Mouse (Mus musculus) heart, adult 11 months (tissue): Measurements from ENCODE around the gene Spns2.
A peak's percentile ranks its signal among the peaks of the same experiment; 100 is the strongest.
"Not testable (repeated sequence)": the region's sequence is repeated elsewhere in the genome, so short reads cannot be mapped to it uniquely, and the experiment has no call there.

Experiments
- DNase-seq: peaks from one replicate; pipeline ENCODE4 v3.0.0; 2022

Gene Spns2

GRCm38 (mm10) chr11:72434963-72435693 is 54.6 kb downstream of the Spns2 start, which contains the start of gene Ggt6:
TSS of gene Ggt6 (plus strand) at chr11:72435526.
- DNase-seq, result peak; percentile 94

- DNase-seq, result not testable (repeated sequence)
These were observed 59.2 kb downstream of the Spns2 start for GRCm38 (mm10) chr11:72430311-72431068.

GRCm38 (mm10) chr11:72429288-72429690 is 60.4 kb downstream of the Spns2 start:
- peak; percentile 97 for DNase-seq

- DNase-seq, result peak; percentile 98
These were observed 61.0 kb downstream of the Spns2 start for GRCm38 (mm10) chr11:72428694-72429093.

GRCm38 (mm10) chr11:72426884-72427283 is 62.8 kb downstream of the Spns2 start:
- no peak for DNase-seq

GRCm38 (mm10) chr11:72425201-72425600 is 64.5 kb downstream of the Spns2 start:
- DNase-seq, result no peak

- DNase-seq, result no peak
These were observed 66.0 kb downstream of the Spns2 start for GRCm38 (mm10) chr11:72423686-72424085.

- peak; percentile 85 for DNase-seq
These were observed 68.0 kb downstream of the Spns2 start for GRCm38 (mm10) chr11:72421518-72422278.

GRCm38 (mm10) chr11:72420460-72421122 is 69.1 kb downstream of the Spns2 start:
- no peak for DNase-seq

GRCm38 (mm10) chr11:72419006-72419405 is 70.7 kb downstream of the Spns2 start:
- peak; percentile 89 for DNase-seq

GRCm38 (mm10) chr11:72418227-72418626 is 71.5 kb downstream of the Spns2 start:
- peak; percentile 95 for DNase-seq

- DNase-seq, result peak; percentile 93
These were observed 72.3 kb downstream of the Spns2 start for GRCm38 (mm10) chr11:72417376-72417775.

GRCm38 (mm10) chr11:72416666-72417065 is 73.0 kb downstream of the Spns2 start:
- DNase-seq, result peak; percentile 99

GRCm38 (mm10) chr11:72415155-72415554 is 74.5 kb downstream of the Spns2 start:
- DNase-seq, result peak; percentile 96

- peak; percentile 93 for DNase-seq
These were observed 76.0 kb downstream of the Spns2 start for GRCm38 (mm10) chr11:72413601-72414190.

- peak; percentile 99 for DNase-seq
These were observed 76.7 kb downstream of the Spns2 start for GRCm38 (mm10) chr11:72413016-72413415.

- DNase-seq, result no peak
These were observed 77.8 kb downstream of the Spns2 start for GRCm38 (mm10) chr11:72411945-72412344.

GRCm38 (mm10) chr11:72411093-72411921 is 78.4 kb downstream of the Spns2 start, which contains the start of gene Smtnl2:
TSS of gene Smtnl2 (minus strand) at chr11:72411713.
- DNase-seq, result peak; percentile 99

GRCm38 (mm10) chr11:72410521-72411092 is 79.1 kb downstream of the Spns2 start:
- peak; percentile 92 for DNase-seq

GRCm38 (mm10) chr11:72409649-72410385 is 79.9 kb downstream of the Spns2 start:
- DNase-seq, result peak; percentile 91
